Mouse (Mus musculus): Measurements from ENCODE around the gene Rdh16f2. TPM values are rescaled to one million over a fixed set of nuclear protein-coding genes. Genes with fewer than 3 reads are reported as not detected.

Rdh16f2 gene
- 138 TPM for polyA plus RNA-seq (2014; fragmentation: Illumina TruSeq; extraction: RNeasy Lipid Tissue Mini Kit (QIAGEN cat#74804); ENCODE audit: low read depth, low replicate concordance)

DNA sequence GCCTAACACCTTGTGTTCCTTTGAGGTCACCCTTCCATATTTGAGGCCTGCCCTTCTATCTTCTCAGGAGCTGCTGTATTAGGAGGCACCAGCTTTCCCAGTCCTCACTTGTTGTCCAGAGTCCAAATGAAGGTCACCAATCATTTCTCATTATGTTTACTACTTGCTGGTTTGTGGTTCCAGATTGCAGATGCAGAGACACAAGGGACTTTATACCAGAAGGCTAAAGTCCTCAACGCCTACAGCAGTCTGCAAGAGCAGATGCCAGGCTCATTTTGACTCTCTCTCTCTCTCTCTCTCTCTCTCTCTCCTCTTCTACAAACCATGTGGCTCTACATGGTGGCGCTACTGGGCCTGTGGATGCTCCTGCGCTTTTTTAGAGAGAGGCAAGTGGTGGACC, at the start of gene Rdh16f2:
Gene Rdh16f2 (plus strand): TSS at position 243 of the 400 bp plus-strand sequence.

DNA sequence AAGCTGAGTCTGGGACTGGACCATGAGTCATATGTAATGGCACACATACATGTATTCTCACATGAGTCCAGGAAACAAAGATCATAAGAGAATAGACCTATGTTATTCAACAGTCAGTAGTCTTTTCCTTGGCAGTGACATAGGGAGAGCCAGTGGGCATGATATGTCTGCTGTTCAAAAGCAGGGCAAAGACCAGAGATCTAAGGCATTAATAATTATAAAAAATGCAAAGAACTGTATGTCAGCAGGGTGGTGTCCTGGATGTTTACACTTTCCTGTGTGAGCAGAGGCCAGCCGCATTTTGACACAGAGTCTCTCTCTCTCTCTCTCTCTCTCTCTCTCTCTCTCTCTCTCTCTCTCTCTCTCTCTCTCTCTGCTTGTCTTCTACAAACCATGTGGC, 16.6 kb upstream of the Rdh16f2 start, which contains the start of gene Rdh19:
Gene Rdh19 (plus strand): TSS at position 301 of the 400 bp plus-strand sequence.

DNA sequence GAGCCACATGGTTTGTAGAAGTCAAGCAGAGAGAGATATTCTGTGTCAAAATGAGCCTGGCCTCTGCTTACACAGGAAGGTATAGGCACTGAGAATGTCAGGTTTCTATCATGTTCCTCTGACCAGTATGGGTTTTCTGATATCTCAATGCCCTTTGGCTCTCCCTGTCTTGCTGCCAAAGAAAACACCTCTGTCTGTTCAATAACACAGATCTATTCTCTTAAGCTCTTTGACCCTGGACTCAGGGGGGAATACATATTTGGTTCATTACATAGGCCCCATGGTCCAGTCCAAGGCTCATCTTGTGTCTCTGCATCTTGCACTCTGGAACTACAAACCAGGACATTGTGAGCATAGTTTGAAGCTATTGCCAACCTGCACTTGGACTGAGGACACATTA, 22.3 kb downstream of the Rdh16f2 start, which contains the start of gene Rdh7:
Gene Rdh7 (minus strand): TSS at position 213 of the 400 bp plus-strand sequence.

GRCm38 (mm10) chr10:127898218-127898617, 31.9 kb downstream of the Rdh16f2 start, which contains the start of gene Sdr9c7:
Gene Sdr9c7, plus strand, starts transcription at chr10:127898518.

Other genes with a start within 250 kb of the Rdh16f2 start
- gene Lrp1, start 245.3 kb upstream of the Rdh16f2 start, polyA plus RNA-seq (2014; fragmentation: Illumina TruSeq; extraction: RNeasy Lipid Tissue Mini Kit (QIAGEN cat#74804); ENCODE audit: low read depth, low replicate concordance), result 30.4 TPM
- gene Stat6, start 223.5 kb upstream of the Rdh16f2 start, polyA plus RNA-seq (2014; fragmentation: Illumina TruSeq; extraction: RNeasy Lipid Tissue Mini Kit (QIAGEN cat#74804); ENCODE audit: low read depth, low replicate concordance), result 15.3 TPM
- 4.2 TPM for gene Nemp1, start 199.6 kb upstream of the Rdh16f2 start, polyA plus RNA-seq (2014; fragmentation: Illumina TruSeq; extraction: RNeasy Lipid Tissue Mini Kit (QIAGEN cat#74804); ENCODE audit: low read depth, low replicate concordance)
- 1.2 TPM for gene Nab2, start 197.9 kb upstream of the Rdh16f2 start, polyA plus RNA-seq (2014; fragmentation: Illumina TruSeq; extraction: RNeasy Lipid Tissue Mini Kit (QIAGEN cat#74804); ENCODE audit: low read depth, low replicate concordance)
- not detected for gene Myo1a, start 161.3 kb upstream of the Rdh16f2 start, polyA plus RNA-seq (2014; fragmentation: Illumina TruSeq; extraction: RNeasy Lipid Tissue Mini Kit (QIAGEN cat#74804); ENCODE audit: low read depth, low replicate concordance)
- gene Tac2, start 142.0 kb upstream of the Rdh16f2 start, polyA plus RNA-seq (2014; fragmentation: Illumina TruSeq; extraction: RNeasy Lipid Tissue Mini Kit (QIAGEN cat#74804); ENCODE audit: low read depth, low replicate concordance), result not detected
- gene Zbtb39, start 126.9 kb upstream of the Rdh16f2 start, polyA plus RNA-seq (2014; fragmentation: Illumina TruSeq; extraction: RNeasy Lipid Tissue Mini Kit (QIAGEN cat#74804); ENCODE audit: low read depth, low replicate concordance), result 3.2 TPM
- 4.1 TPM for gene Gpr182, start 114.7 kb upstream of the Rdh16f2 start, polyA plus RNA-seq (2014; fragmentation: Illumina TruSeq; extraction: RNeasy Lipid Tissue Mini Kit (QIAGEN cat#74804); ENCODE audit: low read depth, low replicate concordance)
- 0.48 TPM for gene Rdh1, start 106.8 kb upstream of the Rdh16f2 start, polyA plus RNA-seq (2014; fragmentation: Illumina TruSeq; extraction: RNeasy Lipid Tissue Mini Kit (QIAGEN cat#74804); ENCODE audit: low read depth, low replicate concordance)
- 0.74 TPM for gene Rdh16f1, start 106.7 kb upstream of the Rdh16f2 start, polyA plus RNA-seq (2014; fragmentation: Illumina TruSeq; extraction: RNeasy Lipid Tissue Mini Kit (QIAGEN cat#74804); ENCODE audit: low read depth, low replicate concordance)
- gene Rdh9, start 90.1 kb upstream of the Rdh16f2 start, polyA plus RNA-seq (2014; fragmentation: Illumina TruSeq; extraction: RNeasy Lipid Tissue Mini Kit (QIAGEN cat#74804); ENCODE audit: low read depth, low replicate concordance), result 71.6 TPM
- gene Rdh16, start 65.3 kb upstream of the Rdh16f2 start, polyA plus RNA-seq (2014; fragmentation: Illumina TruSeq; extraction: RNeasy Lipid Tissue Mini Kit (QIAGEN cat#74804); ENCODE audit: low read depth, low replicate concordance), result 120 TPM
- gene Rdh19, start 16.5 kb upstream of the Rdh16f2 start, polyA plus RNA-seq (2014; fragmentation: Illumina TruSeq; extraction: RNeasy Lipid Tissue Mini Kit (QIAGEN cat#74804); ENCODE audit: low read depth, low replicate concordance), result not detected
- gene Rdh7, start 22.3 kb downstream of the Rdh16f2 start, polyA plus RNA-seq (2014; fragmentation: Illumina TruSeq; extraction: RNeasy Lipid Tissue Mini Kit (QIAGEN cat#74804); ENCODE audit: low read depth, low replicate concordance), result 595 TPM
- gene Sdr9c7, start 32.0 kb downstream of the Rdh16f2 start, polyA plus RNA-seq (2014; fragmentation: Illumina TruSeq; extraction: RNeasy Lipid Tissue Mini Kit (QIAGEN cat#74804); ENCODE audit: low read depth, low replicate concordance), result 27.0 TPM
- gene Hsd17b6, start 141.1 kb downstream of the Rdh16f2 start, polyA plus RNA-seq (2014; fragmentation: Illumina TruSeq; extraction: RNeasy Lipid Tissue Mini Kit (QIAGEN cat#74804); ENCODE audit: low read depth, low replicate concordance), result 319 TPM
- 4.3 TPM for gene Prim1, start 148.7 kb downstream of the Rdh16f2 start, polyA plus RNA-seq (2014; fragmentation: Illumina TruSeq; extraction: RNeasy Lipid Tissue Mini Kit (QIAGEN cat#74804); ENCODE audit: low read depth, low replicate concordance)
- gene Naca, start 169.1 kb downstream of the Rdh16f2 start, polyA plus RNA-seq (2014; fragmentation: Illumina TruSeq; extraction: RNeasy Lipid Tissue Mini Kit (QIAGEN cat#74804); ENCODE audit: low read depth, low replicate concordance), result 612 TPM
- 279 TPM for gene Ptges3, start 192.5 kb downstream of the Rdh16f2 start, polyA plus RNA-seq (2014; fragmentation: Illumina TruSeq; extraction: RNeasy Lipid Tissue Mini Kit (QIAGEN cat#74804); ENCODE audit: low read depth, low replicate concordance)
- gene Atp5b, start 216.8 kb downstream of the Rdh16f2 start, polyA plus RNA-seq (2014; fragmentation: Illumina TruSeq; extraction: RNeasy Lipid Tissue Mini Kit (QIAGEN cat#74804); ENCODE audit: low read depth, low replicate concordance), result 730 TPM
- gene Baz2a, start 225.1 kb downstream of the Rdh16f2 start, polyA plus RNA-seq (2014; fragmentation: Illumina TruSeq; extraction: RNeasy Lipid Tissue Mini Kit (QIAGEN cat#74804); ENCODE audit: low read depth, low replicate concordance), result 5.9 TPM